ENCODE assay signal across 23 mouse cellular contexts in the genomic region with DNA sequence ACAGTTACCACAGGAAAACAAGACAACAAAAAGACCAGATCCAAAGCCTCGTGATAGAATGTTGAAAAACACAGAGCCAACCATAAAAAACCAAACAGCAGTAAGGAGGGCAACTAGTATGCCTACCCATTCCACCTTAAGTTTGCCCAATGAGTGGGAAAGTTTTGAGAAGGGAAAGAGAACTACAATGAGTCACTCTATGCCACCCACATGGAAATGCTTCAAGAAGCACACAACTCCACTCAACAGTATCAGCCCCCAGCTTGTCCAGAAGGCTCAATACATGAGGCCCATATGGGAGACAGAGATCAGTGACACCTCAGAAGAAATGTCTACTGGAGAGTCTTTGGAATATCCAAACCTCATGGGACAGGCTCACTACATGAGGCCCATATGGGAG.
DNase-seq lines count a peak whose midpoint lies in the region; ATAC-seq and TF ChIP-seq lines count a peak whose summit lies in the region.
"Had no signal": no experiment of that assay in that cellular context is flagged by ENCODE, and none has a peak within 500 bp of the region (broad histone marks: within the 10 kb centered on the region; RNA-seq: fewer than 3 reads in every experiment).

No protein-coding gene starts in this region.

- ATAC-seq in frontal cortex, adult (ENCODE audit: low TSS enrichment): peak; percentile 96
- ATAC-seq in Patski: peak; percentile 18
- ATAC-seq: activated CD4-positive, CD25-positive, alpha-beta regulatory T cell, adult 4 months; CD4-positive, CD25-positive, alpha-beta regulatory T cell, adult 4 months had no signal

- no peak for DNase-seq in frontal cortex, postnatal 36 days (ENCODE audit: low spot score in 2 of 2)
- no peak for DNase-seq in testis, postnatal 10 days (ENCODE audit: low spot score)
- no peak for DNase-seq in Patski (ENCODE audit: low read depth, low spot score)
- peak; percentile 65 for DNase-seq in brain, adult 2 months (ENCODE audit: low read depth, low spot score)
- no peak for DNase-seq in lung, adult 2 months
- no peak for DNase-seq in thymus, adult 2 months
- DNase-seq: adrenal gland, adult 2 months; adrenal gland, adult 8-10 months; adrenal gland, postnatal 10 days; adrenal gland, postnatal 14 days; adrenal gland, postnatal 25 days; adrenal gland, postnatal 36 days; B cell, adult 2 months; cerebellum, adult 11 months; cerebellum, adult 11-12 months; cerebellum, adult 18-20 months; cerebellum, adult 2 months had no signal

- no peaks in the 10 kb centered on the region for H3K27me3 ChIP-seq in testis, adult 2 months (ENCODE audit: control insufficient read depth, insufficient read depth, low read length)
- no peaks in the 10 kb centered on the region for H3K27me3 ChIP-seq in Patski
- H3K27me3 ChIP-seq in thymus, adult 2 months (ENCODE audit: control insufficient read depth, insufficient read depth, low read length): no peaks in the 10 kb centered on the region
- H3K27me3 ChIP-seq: CH12.LX had no signal

- H3K4me1 ChIP-seq in testis, adult 2 months (ENCODE audit: control insufficient read depth, insufficient read depth, low read length): no peaks in the 10 kb centered on the region
- H3K4me1 ChIP-seq in lung, adult 2 months (ENCODE audit: control insufficient read depth, insufficient read depth, low read length): no peaks in the 10 kb centered on the region
- H3K4me1 ChIP-seq in thymus, adult 2 months (replicated peaks; ENCODE audit: control insufficient read depth, insufficient read depth, low read length): no peaks in the 10 kb centered on the region

- no peak overlapping the region for H3K27ac ChIP-seq in testis, adult 2 months (ENCODE audit: control insufficient read depth, insufficient read depth, low read depth, low read length)
- H3K27ac ChIP-seq in thymus, adult 2 months (ENCODE audit: control insufficient read depth, insufficient read depth, low read length): no peak overlapping the region

- no peak for TF ChIP-seq POLR2A in testis, adult 2 months (IDR thresholded peaks at IDR 0.05; ENCODE audit: control insufficient read depth, low read depth, low read length)
- TF ChIP-seq POLR2A in lung, adult 2 months (IDR thresholded peaks at IDR 0.05; ENCODE audit: borderline replicate concordance, extremely low read depth, low read depth, low read length): no peak
- TF ChIP-seq POLR2A in thymus, adult 2 months (IDR thresholded peaks at IDR 0.05; ENCODE audit: control insufficient read depth, extremely low read depth, insufficient read depth, low read length, poor library complexity): no peak

- POLR2A ChIA-PET in Patski (lab: Charles Lee): no interaction called here

- WGBS in lung, adult 2 months: 66% methylated on average over 1 of the region's 1 CpGs
- 85% methylated on average over 1 of the region's 1 CpGs for WGBS in thymus, adult 2 months

- TF ChIP-seq CTCF in testis, adult 2 months (IDR thresholded peaks at IDR 0.05; ENCODE audit: control insufficient read depth, insufficient read depth, insufficient replicate concordance, low read depth, low read length): no peak
- no peak for TF ChIP-seq CTCF in Patski (IDR thresholded peaks at IDR 0.05)
- no peak for TF ChIP-seq CTCF in lung, adult 2 months (IDR thresholded peaks at IDR 0.05; ENCODE audit: insufficient read depth, low read length)
- no peak for TF ChIP-seq CTCF in thymus, adult 2 months (IDR thresholded peaks at IDR 0.05; ENCODE audit: borderline replicate concordance, control insufficient read depth, extremely low read depth, insufficient read depth, low read length, poor library complexity)

- H3K4me3 ChIP-seq in testis, adult 2 months (ENCODE audit: control insufficient read depth, low read depth, low read length): peak overlapping the region; percentile 7; the same call in 1 of the 2 replicates
- H3K4me3 ChIP-seq in lung, adult 2 months (replicated peaks; ENCODE audit: extremely low read depth, low read depth, low read length): no peak overlapping the region
- no peak overlapping the region for H3K4me3 ChIP-seq in thymus, adult 2 months (ENCODE audit: control insufficient read depth, insufficient read depth, low read length)

- in situ Hi-C loops in Patski (cut with MboI; ENCODE audit: low pct_unique_long_range_greater_than_20kb): no loop called here

- CTCF ChIA-PET in Patski (lab: Charles Lee): interaction anchor here (0.7 kb wide), 1 partner anchor 17 kb away, joined by 3 read pairs; no protein-coding TSS in a partner anchor

- H3K36me3 ChIP-seq in testis, adult 2 months (ENCODE audit: control insufficient read depth, insufficient read depth, low read length): no peaks in the 10 kb centered on the region
- H3K36me3 ChIP-seq in thymus, adult 2 months (ENCODE audit: control insufficient read depth, insufficient read depth, low read length): no peaks in the 10 kb centered on the region
- H3K36me3 ChIP-seq: G1E had no signal
